Mouse (Mus musculus) CD8-positive naive resting alpha-beta T cell, adult 2 months (primary cell): ENCODE measurements around the gene Zfp513.

Source experiments
- DNase-seq, 2 experiments: peaks; one replicate each; pipeline ENCODE4 v3.0.0; 2022; ENCODE audit warnings: low read depth in 2 of 2, low spot score in 2 of 2

The Zfp513 gene

DNA sequence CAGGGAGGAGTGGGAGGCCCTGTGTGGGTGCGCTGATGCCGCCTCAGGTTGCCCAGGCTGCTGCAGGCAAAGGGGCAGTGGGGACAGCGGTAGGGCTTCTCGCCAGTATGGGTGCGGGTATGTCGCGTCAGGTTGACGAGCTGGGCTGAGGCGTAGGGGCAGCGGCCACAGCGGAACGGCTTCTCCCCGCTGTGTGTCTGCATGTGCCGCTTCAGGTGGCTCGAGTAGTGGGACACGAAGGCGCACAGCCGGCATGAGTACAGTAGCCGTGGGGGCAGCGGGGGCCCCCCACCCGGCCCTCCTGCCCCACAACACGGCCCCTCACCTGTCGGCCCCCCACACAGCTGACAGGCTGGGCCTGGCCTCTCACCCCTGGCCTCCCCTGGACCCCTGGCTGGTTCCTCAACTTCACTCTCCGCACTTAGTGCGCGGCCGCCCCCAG, 1.8 kb downstream of the Zfp513 start:
- DNase-seq = no peak

DNA sequence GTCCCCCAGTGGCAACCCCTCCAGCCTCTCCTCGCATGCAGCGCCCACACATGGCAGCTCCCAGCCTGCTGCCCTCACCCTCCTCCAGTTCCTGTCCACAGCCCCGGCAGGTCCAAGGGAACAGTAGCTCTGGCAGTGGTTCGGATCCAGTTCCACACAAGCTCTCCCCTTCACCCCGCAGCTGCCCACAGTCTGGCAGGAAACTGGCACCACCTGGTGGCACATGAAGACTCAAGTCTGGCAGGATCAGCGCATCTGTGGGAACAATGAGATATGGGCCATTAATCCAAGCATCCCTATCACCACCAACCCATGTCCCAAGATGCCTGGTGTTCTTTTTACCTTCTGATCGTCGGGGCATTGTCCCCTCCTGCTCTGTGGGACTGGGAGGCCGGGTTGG, 2.2 kb downstream of the Zfp513 start:
- DNase-seq = no peak

DNA sequence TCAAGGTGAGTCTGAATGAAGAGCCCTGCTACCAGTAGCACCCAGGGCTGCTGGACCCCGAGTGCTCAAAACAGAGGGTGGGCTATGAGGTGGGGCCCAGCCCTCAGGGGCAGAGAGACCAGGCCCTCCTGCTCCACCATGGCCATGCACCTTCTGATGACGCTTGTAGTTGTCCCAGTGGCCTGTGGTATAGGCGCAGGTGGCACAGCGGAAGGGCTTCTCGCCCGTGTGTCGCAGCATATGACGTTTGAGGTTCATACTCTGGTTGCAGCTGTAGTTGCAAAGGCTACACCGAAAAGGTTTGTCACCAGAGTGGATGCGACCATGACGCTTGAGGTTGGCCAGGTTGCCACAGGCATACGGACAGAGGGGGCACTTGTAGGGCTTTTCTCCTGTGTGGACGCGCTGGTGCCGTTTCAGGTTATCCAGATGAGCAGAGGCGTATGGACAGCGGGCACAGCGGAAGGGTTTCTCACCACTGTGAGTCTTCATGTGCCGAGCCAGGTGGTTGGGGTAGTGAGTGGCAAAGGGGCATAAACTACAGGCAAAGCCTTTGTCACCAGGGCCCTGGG, 2.7 kb downstream of the Zfp513 start:
- DNase-seq = no peak

DNA sequence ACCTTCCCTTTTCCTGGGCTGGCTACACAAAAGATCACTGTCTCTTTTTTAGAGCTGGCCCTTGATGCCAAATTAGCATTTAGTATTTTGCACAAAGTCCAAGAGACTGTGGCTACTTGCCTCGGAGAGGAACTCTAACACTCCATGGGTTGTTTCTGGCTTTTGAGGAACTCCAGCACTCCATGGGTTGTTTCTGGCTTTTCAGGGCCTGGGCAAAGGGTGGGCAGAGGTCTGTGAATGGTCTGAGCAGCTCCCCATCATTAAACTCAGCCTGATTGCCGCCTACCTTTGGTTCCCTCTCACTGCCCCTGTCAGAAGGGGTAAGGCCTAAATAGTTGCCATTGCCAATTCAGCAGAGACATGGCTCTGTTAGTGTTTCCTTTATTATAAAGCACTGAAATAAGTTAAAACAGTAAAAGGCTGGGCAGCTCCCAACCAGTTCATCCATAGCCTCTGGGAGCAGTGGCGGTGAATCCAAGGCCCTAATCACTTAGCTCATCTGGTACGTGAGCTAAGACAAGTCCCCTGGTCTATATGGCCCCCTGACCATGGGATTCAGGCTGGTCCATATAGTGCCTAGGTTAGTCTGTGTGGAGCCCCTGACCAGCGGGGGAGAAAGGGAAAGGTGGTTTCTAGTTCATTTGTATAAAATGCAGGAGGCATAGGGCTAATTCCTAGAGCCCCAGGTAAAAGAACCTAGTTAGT, 3.3 kb downstream of the Zfp513 start:
- DNase-seq = no peak

DNA sequence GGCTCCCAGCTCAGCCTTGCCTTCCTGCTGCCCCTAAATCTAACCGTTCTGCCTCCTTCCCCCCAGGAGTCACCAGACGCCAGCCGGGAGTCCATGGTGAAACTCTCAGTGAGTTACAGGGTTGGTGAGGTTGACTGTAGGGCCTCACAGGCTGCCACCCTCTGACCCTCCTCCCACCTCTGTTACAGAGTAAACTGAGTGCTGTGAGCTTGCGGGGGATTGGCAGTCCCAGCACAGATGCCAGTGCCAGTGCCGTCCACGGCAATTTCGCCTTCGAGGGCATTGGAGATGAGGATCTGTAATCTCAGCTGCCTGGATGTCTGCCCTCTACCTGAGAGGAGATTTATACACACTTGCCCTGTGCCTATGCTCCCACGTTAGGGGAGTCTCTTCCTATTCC, 3.9 kb downstream of the Zfp513 start:
- no peak for DNase-seq

DNA sequence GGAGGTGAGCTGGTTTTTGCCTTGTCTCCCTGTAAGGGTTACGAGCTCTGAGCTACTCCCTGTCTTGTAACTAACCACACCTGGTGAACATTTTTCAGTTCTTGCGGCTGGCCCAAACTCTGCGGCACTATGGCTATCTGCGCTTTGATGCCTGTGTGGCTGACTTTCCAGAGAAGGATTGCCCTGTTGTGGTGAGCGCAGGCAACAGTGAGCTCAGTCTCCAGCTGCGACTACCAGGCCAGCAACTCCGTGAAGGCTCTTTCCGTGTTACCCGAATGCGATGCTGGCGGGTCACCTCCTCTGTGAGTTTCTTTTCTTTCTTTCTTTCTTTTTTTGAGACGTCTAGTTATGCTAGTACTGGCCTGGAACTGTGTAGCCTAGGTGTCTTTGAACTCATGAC, 5.0 kb downstream of the Zfp513 start:
- DNase-seq = no peak

DNA sequence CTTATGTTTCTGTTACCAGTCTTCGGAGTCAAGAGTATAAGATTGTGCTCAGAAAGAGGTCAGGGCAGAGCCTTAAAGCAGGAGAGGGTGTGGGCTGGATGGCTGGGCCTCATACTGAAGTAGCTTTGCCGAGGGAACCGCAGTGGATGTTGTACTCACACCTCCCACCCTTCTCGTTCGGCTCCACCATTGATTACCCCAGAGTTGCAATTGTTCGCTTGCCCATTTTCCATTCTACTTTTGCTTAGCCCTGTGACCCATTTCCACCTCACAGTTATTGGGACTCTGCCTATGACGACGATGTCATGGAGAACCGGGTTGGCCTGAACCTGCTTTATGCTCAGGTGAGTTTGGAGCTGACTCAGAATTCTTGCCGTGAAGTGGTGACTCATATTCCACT, 5.9 kb downstream of the Zfp513 start:
- no peak for DNase-seq

DNA sequence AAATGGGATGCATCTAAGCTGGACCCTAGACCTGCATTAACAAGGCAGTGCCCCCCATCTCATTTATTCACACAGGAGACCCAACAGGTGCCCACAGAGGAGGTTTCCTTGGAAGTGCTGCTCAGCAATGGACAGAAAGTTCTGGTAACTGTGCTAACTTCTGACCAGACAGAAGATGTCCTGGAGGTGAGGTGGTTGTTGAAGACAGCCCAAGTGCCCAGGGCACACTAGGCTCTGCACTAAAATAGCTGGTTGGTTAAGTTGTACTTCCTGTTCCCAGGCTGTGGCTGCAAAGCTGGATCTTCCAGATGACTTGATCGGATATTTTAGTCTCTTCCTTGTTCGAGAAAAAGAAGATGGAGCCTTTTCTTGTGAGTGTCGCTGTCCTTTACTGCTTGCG, 6.4 kb downstream of the Zfp513 start:
- DNase-seq = no peak

DNA sequence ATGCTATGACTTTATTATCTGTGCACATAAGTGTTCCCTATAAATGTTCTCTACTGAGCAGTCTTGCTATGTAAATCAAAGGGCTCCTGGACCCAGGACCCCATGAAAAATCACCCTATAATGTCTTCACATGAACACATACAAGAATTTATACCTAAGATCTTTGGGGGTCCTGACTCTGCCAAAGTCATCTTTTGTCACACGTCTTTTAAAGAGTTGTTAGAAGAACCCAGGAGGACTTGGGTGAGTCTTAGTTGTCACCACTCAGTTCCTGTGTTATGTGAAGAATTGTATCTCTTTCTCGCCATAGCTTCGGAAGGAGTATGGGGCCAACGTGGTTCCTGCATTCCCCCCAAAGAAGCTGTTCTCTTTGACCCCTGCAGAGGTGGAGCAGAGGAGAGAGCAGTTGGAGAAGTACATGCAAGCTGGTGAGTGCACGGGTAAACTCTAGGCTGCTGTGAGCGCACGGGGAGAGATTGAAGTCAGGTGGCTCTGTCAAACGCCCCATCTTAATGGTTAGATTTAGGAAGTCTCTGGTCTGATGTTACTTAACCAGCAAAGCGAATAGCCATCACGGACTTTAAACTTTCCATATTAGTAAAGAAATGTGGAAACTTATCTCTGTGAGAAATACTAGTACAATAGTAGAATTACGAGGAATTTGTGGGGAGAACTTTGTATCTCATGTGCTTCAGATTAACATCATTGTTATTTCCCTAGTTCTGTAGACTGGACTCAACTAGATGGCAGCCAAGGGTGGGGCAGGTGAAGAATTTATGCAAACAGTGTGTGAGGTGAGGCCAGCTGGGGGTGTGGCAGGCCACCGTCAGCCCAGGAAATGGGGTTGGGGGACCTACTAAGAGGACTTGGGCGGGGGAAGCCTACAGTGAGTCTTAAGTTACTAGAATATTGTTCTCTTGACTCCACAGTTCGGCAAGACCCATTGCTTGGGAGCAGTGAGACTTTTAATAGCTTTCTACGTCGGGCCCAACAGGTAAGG, 7.3 kb downstream of the Zfp513 start:
- DNase-seq = no peak

DNA sequence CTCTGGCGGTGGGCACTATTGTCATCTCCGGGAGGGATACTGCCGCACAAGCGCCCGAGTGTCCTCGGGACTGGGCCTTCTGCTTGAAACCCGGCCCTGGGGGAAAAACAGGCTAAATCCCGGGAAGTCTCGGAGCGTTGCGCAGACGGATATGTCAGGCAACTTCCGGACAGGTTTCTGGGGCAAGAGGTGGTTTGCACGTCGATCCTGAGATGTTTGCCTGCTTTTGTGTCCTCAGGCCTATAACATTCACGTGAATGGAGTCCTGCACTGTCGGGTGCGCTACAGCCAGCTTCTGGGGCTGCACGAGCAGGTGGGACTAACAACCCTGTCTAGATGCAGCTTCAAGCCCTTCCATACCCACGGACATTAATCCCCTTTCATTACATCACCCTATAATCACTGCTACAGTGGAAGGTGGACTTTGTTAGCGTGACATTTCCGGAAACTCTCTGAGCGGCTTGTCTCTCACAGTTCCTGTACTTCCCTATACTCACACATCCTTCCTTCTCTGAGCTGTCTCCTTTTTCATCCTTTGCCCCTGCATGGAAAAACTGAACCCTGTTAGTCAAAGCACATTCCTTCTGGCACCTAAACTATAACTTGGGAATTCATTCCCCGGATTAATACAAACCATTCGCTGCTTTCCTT, 8.3 kb downstream of the Zfp513 start:
- DNase-seq = no peak

DNA sequence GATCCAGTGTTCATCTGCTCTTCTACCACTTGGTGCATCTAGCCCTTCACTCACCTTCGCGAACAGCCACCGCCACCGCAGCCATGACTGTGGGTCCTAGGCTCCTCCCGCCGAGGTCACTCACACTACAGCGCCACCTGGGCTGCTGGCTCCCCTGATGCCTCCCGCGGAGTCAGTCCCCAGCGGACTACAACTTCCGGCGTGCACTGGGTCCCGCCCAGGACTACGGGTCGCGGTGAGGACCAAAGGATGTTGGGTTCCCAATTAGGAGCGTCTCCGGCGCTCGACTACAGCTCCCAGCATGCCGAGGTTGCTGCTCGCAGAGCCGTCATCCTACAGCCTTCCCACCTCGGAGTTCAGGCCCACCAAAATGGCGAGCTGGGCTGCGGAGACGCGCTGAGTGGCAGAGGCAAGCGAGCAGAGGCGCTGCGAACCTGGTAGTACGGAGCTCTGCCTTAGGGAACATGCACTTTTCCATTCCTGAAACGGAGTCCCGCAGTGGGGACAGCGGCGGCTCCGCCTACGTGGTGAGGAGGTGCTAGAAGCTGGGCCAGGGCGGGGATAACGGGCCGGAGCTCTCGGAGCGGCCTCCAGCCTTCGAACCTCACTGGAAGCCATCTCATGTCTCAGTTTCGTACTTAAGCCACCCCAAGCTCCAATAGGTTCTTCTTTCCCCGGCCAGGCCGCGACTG, 9.0 kb downstream of the Zfp513 start, which contains the start of the genes Snx17 and Eif2b4:
Gene Snx17, plus strand, starts transcription at position 289 of the 692 bp plus-strand sequence.
Gene Eif2b4, minus strand, starts transcription at position 492 of the 692 bp plus-strand sequence.
- peak; percentile 99 for DNase-seq

DNA sequence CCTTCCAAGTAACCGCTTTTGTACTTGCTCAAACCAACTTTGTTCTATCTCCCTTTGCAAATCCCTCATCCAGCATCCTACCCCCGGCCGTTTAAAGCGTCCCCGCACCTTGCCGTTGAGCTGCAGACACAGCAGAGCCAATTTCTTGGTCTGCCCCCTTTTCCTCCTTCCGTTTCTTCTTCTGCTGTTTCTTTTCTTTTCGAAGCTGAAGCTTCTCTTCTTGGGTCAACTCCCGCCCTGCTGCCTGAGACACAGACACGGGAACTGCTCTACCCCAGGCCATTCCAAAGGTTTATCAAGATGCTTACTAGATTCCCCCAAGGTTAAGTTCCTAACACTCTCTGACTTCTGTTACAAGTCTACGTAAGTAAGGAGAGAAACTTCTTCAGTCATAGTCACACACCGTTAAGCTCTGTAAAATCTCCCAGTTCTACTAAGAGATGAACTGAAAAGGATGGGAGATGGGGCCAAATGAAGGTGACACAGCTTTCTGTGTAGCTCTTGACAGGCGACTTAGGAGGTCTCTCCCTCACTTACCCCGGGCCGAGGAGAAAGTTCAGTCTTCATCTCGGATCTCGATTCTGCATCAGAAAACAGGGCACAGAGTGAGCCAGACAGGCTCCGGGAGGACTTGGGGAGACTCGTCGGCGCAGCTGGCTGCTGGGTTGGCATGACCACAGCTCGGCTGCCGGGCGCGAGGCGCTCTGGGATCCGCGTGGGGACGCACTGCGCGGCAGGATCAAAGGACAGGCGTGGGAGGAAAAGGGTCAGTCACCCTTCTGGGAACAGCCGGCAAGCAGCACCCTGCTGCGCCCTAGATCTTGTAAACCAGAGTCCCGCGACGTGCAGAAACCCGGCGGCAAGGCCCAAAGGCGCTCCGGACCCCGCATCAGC, 9.8 kb downstream of the Zfp513 start:
- no peak for DNase-seq

DNA sequence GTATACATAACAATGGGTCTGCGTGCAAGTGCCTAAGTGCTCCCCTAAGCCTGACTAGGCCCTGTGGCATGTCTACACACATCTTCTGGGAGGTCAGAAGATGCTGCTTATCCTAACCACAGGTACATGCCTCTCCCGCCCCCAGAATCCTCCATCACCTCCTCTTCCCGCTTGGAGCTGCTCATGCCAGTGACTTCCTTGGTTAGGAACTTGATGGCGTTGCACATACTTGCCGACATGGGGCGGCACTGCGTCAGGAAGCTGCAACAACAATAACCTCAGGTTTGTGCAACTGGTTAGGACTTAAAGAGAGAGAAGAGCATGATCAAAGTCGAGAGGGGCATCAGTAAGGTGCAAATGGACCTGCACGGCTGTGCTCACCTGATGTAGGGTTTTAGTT, 11.9 kb downstream of the Zfp513 start:
- DNase-seq = no peak

DNA sequence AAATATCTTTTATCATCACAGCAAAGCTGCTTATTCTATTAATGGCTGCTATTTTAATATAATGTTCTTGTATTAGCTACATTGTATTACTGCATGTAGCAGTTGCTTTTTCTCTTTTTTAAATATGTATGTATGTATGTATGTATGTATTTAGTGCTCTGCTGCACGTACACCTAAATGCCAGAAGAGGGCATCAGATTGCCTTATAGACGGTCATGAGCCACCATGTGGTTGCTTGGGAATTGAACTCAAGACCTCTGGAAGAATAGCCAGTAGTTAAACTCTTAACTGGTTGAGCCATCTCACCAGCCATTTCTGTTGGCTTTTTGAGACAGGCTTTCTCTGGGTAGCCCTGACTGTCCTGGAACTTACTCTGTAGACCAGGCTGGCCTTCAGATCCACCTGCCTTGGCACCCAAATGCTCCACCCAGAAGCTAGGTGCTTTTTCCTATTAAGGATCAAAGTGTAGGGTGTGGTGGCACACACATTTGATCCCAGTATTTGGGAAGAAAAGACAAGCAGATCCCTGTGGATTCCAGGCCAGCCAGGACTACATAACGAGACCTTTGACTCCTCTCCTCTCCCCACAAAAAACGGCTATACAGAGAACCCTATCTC, 13.8 kb downstream of the Zfp513 start:
- no peak for DNase-seq

DNA sequence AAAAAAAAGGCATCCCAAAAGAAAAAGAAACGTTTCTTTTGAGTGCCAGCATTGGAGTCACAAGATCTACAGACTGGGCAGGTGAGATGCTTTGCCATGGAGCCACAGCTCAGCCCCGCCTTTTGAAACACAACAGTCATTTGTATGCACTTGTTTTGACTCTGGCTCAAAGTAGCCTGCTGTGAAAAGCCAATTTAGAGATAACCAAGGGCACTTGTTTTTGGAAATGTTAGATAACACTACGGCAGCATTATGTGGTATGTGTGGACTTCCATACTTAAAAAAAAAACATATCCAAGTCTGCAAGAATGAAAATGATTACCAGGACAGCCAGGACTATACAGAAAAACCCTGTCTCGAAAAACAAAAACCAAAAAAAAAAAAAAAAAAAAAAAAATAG, 18.4 kb downstream of the Zfp513 start:
- DNase-seq = no peak

DNA sequence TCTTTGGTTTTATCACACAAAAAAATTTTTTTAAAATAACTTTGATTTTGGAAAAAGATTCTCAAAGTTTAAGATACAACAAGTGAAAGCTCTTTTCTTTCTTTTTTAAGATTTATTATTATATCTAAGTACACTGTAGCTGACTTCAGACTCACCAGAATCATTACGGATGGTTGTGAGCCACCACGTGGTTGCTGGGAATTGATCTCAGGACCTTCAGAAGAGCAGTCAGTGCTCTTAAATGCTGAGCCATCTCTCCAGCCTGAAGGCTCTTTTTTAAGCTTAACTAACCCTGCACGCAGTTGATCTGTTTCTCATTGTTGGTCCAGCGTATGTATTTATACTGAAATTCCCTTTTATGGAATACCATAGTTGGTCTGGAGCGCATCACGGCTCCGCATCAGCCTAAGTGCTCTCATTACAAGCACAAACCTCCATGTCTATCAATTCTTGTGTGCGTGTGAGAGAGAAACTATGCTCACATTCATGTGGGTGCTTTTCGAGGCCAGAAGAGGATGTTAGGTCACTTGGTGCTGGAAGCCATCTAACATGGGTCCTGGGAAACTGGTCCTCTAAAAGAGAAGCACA, 20.8 kb downstream of the Zfp513 start:
- no peak for DNase-seq

DNA sequence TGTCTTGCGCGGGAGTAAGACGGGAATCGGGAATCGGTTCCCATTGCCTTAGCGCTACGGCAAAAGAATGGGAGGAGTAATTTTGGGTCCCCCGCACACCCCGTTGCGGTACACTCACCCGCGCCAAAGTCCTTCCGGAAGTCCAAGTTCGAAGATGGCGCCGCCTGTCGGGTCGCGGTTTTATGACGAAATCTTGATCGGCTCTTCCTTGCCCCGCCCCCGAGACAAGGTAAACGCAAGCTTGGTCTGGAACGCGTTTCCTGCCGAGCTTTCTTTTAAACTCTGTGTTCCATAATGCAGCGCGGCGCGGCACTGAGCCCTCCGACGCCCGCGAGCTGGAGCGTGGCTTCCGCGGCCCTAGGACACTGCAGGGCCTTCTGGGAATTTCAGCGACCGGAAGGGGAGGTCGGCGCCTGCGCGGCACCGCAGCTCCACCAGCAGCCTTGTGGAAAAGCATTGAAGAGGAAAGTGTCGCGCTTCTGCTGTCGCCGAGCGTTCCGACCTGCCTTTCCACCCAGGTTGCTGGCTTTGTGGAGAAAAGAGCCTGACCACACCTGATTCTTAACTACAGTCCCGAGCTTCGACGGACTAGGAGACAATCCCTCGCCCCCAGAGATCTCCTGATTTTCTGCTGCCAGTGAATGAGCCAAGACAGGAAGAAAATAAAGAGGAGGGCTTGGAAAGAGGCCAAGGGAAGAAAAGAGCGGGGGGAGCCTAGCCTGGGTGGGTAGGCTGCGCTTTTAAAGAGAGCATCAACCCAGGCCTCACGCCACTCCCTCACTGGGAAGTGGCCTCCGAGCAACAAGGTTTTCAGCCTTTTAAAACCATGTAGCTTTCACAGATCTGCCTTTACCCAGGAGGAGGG, 22.1 kb downstream of the Zfp513 start, which contains the start of the genes Gm29609 and Gtf3c2:
Gene Gm29609, minus strand, starts transcription at position 146 of the 865 bp plus-strand sequence.
Gene Gtf3c2, minus strand, starts transcription at position 379 of the 865 bp plus-strand sequence.
- peak; percentile 95 to 97 for DNase-seq
